Mouse (Mus musculus): ENCODE data around the gene Tktl1. TPM values are rescaled to one million over a fixed set of nuclear protein-coding genes. Genes with fewer than 3 reads are reported as not detected.
A peak's percentile ranks its signal among the peaks of the same experiment; 100 is the strongest.

Tktl1 gene
- polyA plus RNA-seq, 1 experiment from 2014 or later = 0.08 TPM

GRCm38 (mm10) chrX:74230038-74230437 is 53.0 kb downstream of the Tktl1 start:
- WGBS = 69% methylated on average over 1 of the region's 1 CpGs
- Histone ChIP-seq H3K36me3 (ENCODE audit: control insufficient read depth, insufficient read depth, low read length) (peaks cover 5% of the 10 kb centered on the region; the same call in 1 of the 2 replicates), H3K9me3 (ENCODE audit: control insufficient read depth, low read length) (no peaks in the 10 kb centered on the region)

GRCm38 (mm10) chrX:74233196-74233595 is 56.1 kb downstream of the Tktl1 start:
- Histone ChIP-seq H3K4me2 (replicated peaks; ENCODE audit: low read depth) (no peak overlapping the region), H3K27me3 (ENCODE audit: control insufficient read depth, insufficient read depth, low read length) (no peaks in the 10 kb centered on the region), H3K36me3 (ENCODE audit: control insufficient read depth, insufficient read depth, low read length) (peaks cover 8% of the 10 kb centered on the region), H3K4me1 (replicated peaks; ENCODE audit: control insufficient read depth, insufficient read depth) (no peaks in the 10 kb centered on the region), H3K4me3 (ENCODE audit: low read depth, low read length) (no peak overlapping the region), H3K9me3 (ENCODE audit: control insufficient read depth, low read length) (no peaks in the 10 kb centered on the region), H3K9ac (ENCODE audit: low read length) (no peak overlapping the region), H3K27ac (replicated peaks) (no peak overlapping the region)
- no peak for DNase-seq (ENCODE audit: low spot score)
- no peak for ATAC-seq (ENCODE audit: low FRiP score, low TSS enrichment)
- 86% methylated on average over 5 of the region's 5 CpGs for WGBS
- no peak for TF ChIP-seq EP300 (optimal IDR thresholded peaks at IDR 0.05)
- TF ChIP-seq CTCF (IDR thresholded peaks at IDR 0.05; ENCODE audit: low read depth) = no peak

More at GRCm38 (mm10) chrX:74230038-74230437, 53.0 kb downstream of the Tktl1 start:
- no peak for TF ChIP-seq EP300 (optimal IDR thresholded peaks at IDR 0.05)
- Histone ChIP-seq H3K9ac (ENCODE audit: low read length) (no peak overlapping the region), H3K4me3 (ENCODE audit: low read depth, low read length) (no peak overlapping the region), H3K27ac (replicated peaks) (no peak overlapping the region), H3K4me1 (replicated peaks; ENCODE audit: control insufficient read depth, insufficient read depth) (no peaks in the 10 kb centered on the region), H3K4me2 (replicated peaks; ENCODE audit: low read depth) (no peak overlapping the region), H3K27me3 (ENCODE audit: control insufficient read depth, insufficient read depth, low read length) (no peaks in the 10 kb centered on the region)
- DNase-seq (ENCODE audit: low spot score) = no peak
- ATAC-seq (ENCODE audit: low FRiP score, low TSS enrichment) = no peak

- ATAC-seq (ENCODE audit: low FRiP score, low TSS enrichment) = no peak
Measured at GRCm38 (mm10) chrX:74240332-74240731, 63.3 kb downstream of the Tktl1 start.

DNA sequence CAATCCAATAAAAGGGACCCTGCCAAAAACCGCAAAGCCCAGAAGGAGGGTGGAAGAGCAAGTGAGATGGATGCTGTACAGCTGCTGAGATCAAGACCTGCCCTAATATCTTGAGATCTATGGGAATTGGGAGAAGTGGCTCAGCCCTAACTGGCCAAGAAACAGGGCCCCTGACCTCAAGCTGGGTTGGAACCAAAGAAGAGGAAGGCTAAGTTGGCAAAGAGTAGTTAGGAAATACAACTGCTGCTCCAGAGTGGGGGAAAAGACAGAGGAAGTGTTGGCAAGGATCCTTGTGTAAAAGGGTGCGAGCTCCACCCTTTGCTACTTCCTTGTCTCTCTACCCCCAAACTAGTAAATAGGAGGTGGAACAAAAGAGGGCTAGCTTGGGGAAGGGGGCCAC is 66.3 kb downstream of the Tktl1 start:
- WGBS = 72% methylated on average over 2 of the region's 2 CpGs
- peaks cover 8% of the 10 kb centered on the region; the same call in 1 of the 2 replicates for H3K36me3 ChIP-seq (ENCODE audit: control insufficient read depth, insufficient read depth, low read length)
- no peaks in the 10 kb centered on the region for H3K9me3 ChIP-seq (ENCODE audit: control insufficient read depth, low read length)
- no peak for DNase-seq (ENCODE audit: low spot score)
- peak overlapping the region; percentile 69 for H3K27ac ChIP-seq (replicated peaks)
- H3K27me3 ChIP-seq (ENCODE audit: control insufficient read depth, insufficient read depth, low read length) = no peaks in the 10 kb centered on the region
- H3K4me1 ChIP-seq (replicated peaks; ENCODE audit: control insufficient read depth, insufficient read depth) = no peaks in the 10 kb centered on the region
- H3K4me2 ChIP-seq (replicated peaks; ENCODE audit: low read depth) = peak overlapping the region; percentile 50
- peak overlapping the region; percentile 45 for H3K4me3 ChIP-seq (ENCODE audit: low read depth, low read length)
- TF ChIP-seq EP300 (optimal IDR thresholded peaks at IDR 0.05) = no peak
- no peak for TF ChIP-seq CTCF (IDR thresholded peaks at IDR 0.05; ENCODE audit: low read depth)
- ATAC-seq (ENCODE audit: low FRiP score, low TSS enrichment) = no peak
- peak overlapping the region; percentile 24; the same call in 1 of the 2 replicates for H3K9ac ChIP-seq (ENCODE audit: low read length)

More at GRCm38 (mm10) chrX:74240332-74240731, 63.3 kb downstream of the Tktl1 start:
- DNase-seq (ENCODE audit: low spot score) = no peak
- Histone ChIP-seq H3K9me3 (ENCODE audit: control insufficient read depth, low read length) (no peaks in the 10 kb centered on the region), H3K9ac (ENCODE audit: low read length) (no peak overlapping the region), H3K4me1 (replicated peaks; ENCODE audit: control insufficient read depth, insufficient read depth) (no peaks in the 10 kb centered on the region), H3K4me3 (ENCODE audit: low read depth, low read length) (no peak overlapping the region), H3K36me3 (ENCODE audit: control insufficient read depth, insufficient read depth, low read length) (peaks cover 15% of the 10 kb centered on the region), H3K4me2 (replicated peaks; ENCODE audit: low read depth) (no peak overlapping the region), H3K27ac (replicated peaks) (no peak overlapping the region), H3K27me3 (ENCODE audit: control insufficient read depth, insufficient read depth, low read length) (no peaks in the 10 kb centered on the region)
- TF ChIP-seq CTCF (IDR thresholded peaks at IDR 0.05; ENCODE audit: low read depth) (no peak), EP300 (optimal IDR thresholded peaks at IDR 0.05) (no peak)
- 81% methylated on average over 4 of the region's 4 CpGs for WGBS

- Histone ChIP-seq H3K27me3 (ENCODE audit: control insufficient read depth, insufficient read depth, low read length) (no peaks in the 10 kb centered on the region), H3K9me3 (ENCODE audit: control insufficient read depth, low read length) (no peaks in the 10 kb centered on the region), H3K9ac (ENCODE audit: low read length) (peak overlapping the region; percentile 24; the same call in 1 of the 2 replicates), H3K4me3 (ENCODE audit: low read depth, low read length) (peak overlapping the region; percentile 45), H3K27ac (replicated peaks) (peak overlapping the region; percentile 69), H3K4me1 (replicated peaks; ENCODE audit: control insufficient read depth, insufficient read depth) (no peaks in the 10 kb centered on the region), H3K4me2 (replicated peaks; ENCODE audit: low read depth) (peak overlapping the region; percentile 50), H3K36me3 (ENCODE audit: control insufficient read depth, insufficient read depth, low read length) (peaks cover 8% of the 10 kb centered on the region; the same call in 1 of the 2 replicates)
- WGBS = 44% methylated on average over 3 of the region's 3 CpGs
- DNase-seq (ENCODE audit: low spot score) = no peak
- ATAC-seq (ENCODE audit: low FRiP score, low TSS enrichment) = no peak
- no peak for TF ChIP-seq CTCF (IDR thresholded peaks at IDR 0.05; ENCODE audit: low read depth)
- TF ChIP-seq EP300 (optimal IDR thresholded peaks at IDR 0.05) = no peak
Measured at GRCm38 (mm10) chrX:74243807-74244206, 66.7 kb downstream of the Tktl1 start.

GRCm38 (mm10) chrX:74244614-74245083 is 67.6 kb downstream of the Tktl1 start:
- TF ChIP-seq CTCF (IDR thresholded peaks at IDR 0.05; ENCODE audit: low read depth) (no peak), EP300 (optimal IDR thresholded peaks at IDR 0.05) (no peak)
- DNase-seq (ENCODE audit: low spot score) = peak; percentile 45
- peak overlapping the region; percentile 45 for H3K4me3 ChIP-seq (ENCODE audit: low read depth, low read length)
- peak overlapping the region; percentile 67 for H3K9ac ChIP-seq (ENCODE audit: low read length)
- peak overlapping the region; percentile 86 for H3K27ac ChIP-seq (replicated peaks)
- peaks cover 8% of the 10 kb centered on the region; the same call in 1 of the 2 replicates for H3K36me3 ChIP-seq (ENCODE audit: control insufficient read depth, insufficient read depth, low read length)
- no peaks in the 10 kb centered on the region for H3K4me1 ChIP-seq (replicated peaks; ENCODE audit: control insufficient read depth, insufficient read depth)
- H3K9me3 ChIP-seq (ENCODE audit: control insufficient read depth, low read length) = no peaks in the 10 kb centered on the region
- 20% methylated on average over 2 of the region's 3 CpGs for WGBS
- peak; percentile 38; the same call in 1 of the 2 replicates for ATAC-seq (ENCODE audit: low FRiP score, low TSS enrichment)
- H3K4me2 ChIP-seq (replicated peaks; ENCODE audit: low read depth) = peak overlapping the region; percentile 50
- no peaks in the 10 kb centered on the region for H3K27me3 ChIP-seq (ENCODE audit: control insufficient read depth, insufficient read depth, low read length)
